9 mouse cellular contexts compared by ENCODE assay signal in genomic region chr10:93283258-93283657, GRCm38 (mm10). TPM values are rescaled to one million over a fixed set of nuclear protein-coding genes. Genes with fewer than 3 reads are reported as not detected.
A peak's percentile ranks its signal among the peaks of the same experiment; 100 is the strongest.
DNase-seq lines count a peak whose midpoint lies in the region; ATAC-seq and TF ChIP-seq lines count a peak whose summit lies in the region.
"Had no signal": no experiment of that assay in that cellular context is flagged by ENCODE, and none has a peak within 500 bp of the region (broad histone marks: within the 10 kb centered on the region; RNA-seq: fewer than 3 reads in every experiment).

No protein-coding gene starts in this region.

- H3K27me3 ChIP-seq in liver, embryonic 14.5 days (ENCODE audit: control insufficient read depth, insufficient read depth, low read length): no peaks in the 10 kb centered on the region
- no peaks in the 10 kb centered on the region for H3K27me3 ChIP-seq in liver, embryonic 11.5 days (replicated peaks; ENCODE audit: control insufficient read depth, insufficient read depth, low read length)
- H3K27me3 ChIP-seq: liver, embryonic 12.5 days had no signal

- TF ChIP-seq CTCF in liver, embryonic 14.5 days (IDR thresholded peaks at IDR 0.05; ENCODE audit: low read depth): peak; percentile 68

- WGBS in liver, embryonic 14.5 days (ENCODE audit: insufficient replicate concordance): 69% methylated on average over 4 of the region's 4 CpGs
- WGBS in liver, embryonic 11.5 days: 74% methylated on average over 4 of the region's 4 CpGs

- no peak overlapping the region for H3K4me3 ChIP-seq in liver, embryonic 14.5 days (ENCODE audit: insufficient read depth in 1 of 2, low read depth in 2 of 2, low read length in 2 of 2)
- H3K4me3 ChIP-seq in liver, embryonic 11.5 days (ENCODE audit: low read depth, low read length): no peak overlapping the region
- H3K4me3 ChIP-seq: liver, embryonic 12.5 days had no signal

- H3K27ac ChIP-seq in liver, embryonic 14.5 days: no peak overlapping the region
- H3K27ac ChIP-seq in liver, embryonic 11.5 days (ENCODE audit: low read depth, low read length): no peak overlapping the region
- H3K27ac ChIP-seq: liver, embryonic 12.5 days had no signal

- no peaks in the 10 kb centered on the region for H3K36me3 ChIP-seq in liver, embryonic 14.5 days (replicated peaks; ENCODE audit: control insufficient read depth, insufficient read depth, low read depth)
- H3K36me3 ChIP-seq in liver, embryonic 11.5 days (ENCODE audit: control insufficient read depth, insufficient read depth, low read length): no peaks in the 10 kb centered on the region; the same call in 1 of the 2 replicates

- no peaks in the 10 kb centered on the region for H3K4me1 ChIP-seq in liver, embryonic 14.5 days (replicated peaks; ENCODE audit: control insufficient read depth in 2 of 2, insufficient read depth in 2 of 2, low read length in 1 of 2)
- peaks cover 6% of the 10 kb centered on the region for H3K4me1 ChIP-seq in liver, embryonic 11.5 days (replicated peaks; ENCODE audit: control insufficient read depth, insufficient read depth, low read length)

- no peak overlapping the region for H3K9ac ChIP-seq in liver, embryonic 14.5 days (replicated peaks)
- no peak overlapping the region for H3K9ac ChIP-seq in liver, embryonic 11.5 days (ENCODE audit: low read depth, low read length)
- H3K9ac ChIP-seq: liver, embryonic 12.5 days had no signal

- H3K4me2 ChIP-seq in liver, embryonic 14.5 days (ENCODE audit: low read depth): no peak overlapping the region
- H3K4me2 ChIP-seq in liver, embryonic 11.5 days: no peak overlapping the region
- H3K4me2 ChIP-seq: liver, embryonic 12.5 days had no signal

- TF ChIP-seq EP300 in liver, embryonic 14.5 days (IDR thresholded peaks at IDR 0.05; ENCODE audit: low read depth): no peak

- DNase-seq in cerebellum, adult 9-10 months: peak; percentile 44
- DNase-seq in cerebellum, adult 11 months: no peak
- DNase-seq in liver, embryonic 14.5 days (ENCODE audit: low read depth in 3 of 3, low spot score in 3 of 3): no peak
- DNase-seq in liver, embryonic 11.5 days (ENCODE audit: low spot score): no peak
- DNase-seq in CD4-positive helper T cell, adult 2 months (ENCODE audit: low read depth, low spot score): peak; percentile 27
- DNase-seq in c-Kit-negative CD71-positive TER-119-positive erythroid progenitor cells, embryonic 14.5 days (ENCODE audit: low read depth, low spot score): peak; percentile 1
- no peak for DNase-seq in spleen, postnatal 36 days (ENCODE audit: low spot score in 2 of 2)
- no peak for DNase-seq in layer of hippocampus, adult 9-10 months (ENCODE audit: low spot score)

- H3K9me3 ChIP-seq in liver, embryonic 14.5 days (ENCODE audit: control insufficient read depth, low read length): no peaks in the 10 kb centered on the region
- no peaks in the 10 kb centered on the region for H3K9me3 ChIP-seq in liver, embryonic 11.5 days (ENCODE audit: control insufficient read depth, low read length)
- H3K9me3 ChIP-seq: liver, embryonic 12.5 days had no signal

- ATAC-seq in liver, embryonic 14.5 days (ENCODE audit: insufficient read depth): no peak
- ATAC-seq in liver, embryonic 11.5 days (replicated peaks; ENCODE audit: low FRiP score): no peak
- ATAC-seq: liver, embryonic 12.5 days had no signal

RNA-seq across cellular contexts. Expression of gene Elk3, which starts 27.7 kb away (rescaled TPM):
- polyA plus RNA-seq in liver, embryonic 14.5 days (2012; rRNA removed): 3.1 and 4.6 TPM in 2 replicates
- 3.7 and 4.0 TPM in 2 replicates for polyA plus RNA-seq in liver, embryonic 14.5 days (2014; fragmentation: Nextera tagmentation; extraction: Ambion mirVana)
- polyA plus RNA-seq in liver, embryonic 11.5 days (2014; fragmentation: Nextera tagmentation; extraction: Ambion mirVana): 15.9 and 17.6 TPM in 2 replicates

Comparison
In these comparisons a context has a peak if more than half of its experiments do, and no peak if none do; other contexts are left out.
1. DNase-seq: peak in cerebellum, adult 9-10 months (single experiment), CD4-positive helper T cell, adult 2 months (single experiment) and c-Kit-negative CD71-positive TER-119-positive erythroid progenitor cells, embryonic 14.5 days (single experiment); none in cerebellum, adult 11 months (single experiment), liver, embryonic 14.5 days (0 of 3), liver, embryonic 11.5 days (single experiment), spleen, postnatal 36 days (0 of 2) and layer of hippocampus, adult 9-10 months (single experiment).